Mouse (Mus musculus): Measurements from ENCODE around the gene Ovca2.

- TF ChIP-seq CTCF (IDR thresholded peaks at IDR 0.05; ENCODE audit: control insufficient read depth, insufficient read depth, insufficient read length) (no peak), MAX (IDR thresholded peaks at IDR 0.05) (no peak), CEBPB (IDR thresholded peaks at IDR 0.05; ENCODE audit: low read depth) (no peak), USF1 (IDR thresholded peaks at IDR 0.05; ENCODE audit: low read depth) (no peak), MYOD1 (IDR thresholded peaks at IDR 0.05; ENCODE audit: control insufficient read depth, insufficient read length, low read depth) (no peak), FOSL1 (IDR thresholded peaks at IDR 0.05; ENCODE audit: insufficient read depth, low read length, poor library complexity, severe bottlenecking) (no peak), MYOG (IDR thresholded peaks at IDR 0.05; ENCODE audit: control insufficient read depth, extremely low read depth, insufficient read length) (no peak)
Measured at GRCm38 (mm10) chr11:75178011-75178410, 624 bp downstream of the Ovca2 start.
